Mouse (Mus musculus): ENCODE results near the gene Aqp1.
A peak's percentile ranks its signal among the peaks of the same experiment; 100 is the strongest.

Aqp1 gene

GRCm38 (mm10) chr6:55356976-55357635, 20.9 kb downstream of the Aqp1 start:
- DNase-seq (ENCODE audit: low spot score) = no peak

GRCm38 (mm10) chr6:55357636-55358031, 21.4 kb downstream of the Aqp1 start:
- no peak for DNase-seq (ENCODE audit: low spot score)

- DNase-seq (ENCODE audit: low spot score) = no peak
These were observed 22.5 kb downstream of the Aqp1 start for GRCm38 (mm10) chr6:55358731-55359143.

- DNase-seq (ENCODE audit: low spot score) = no peak
These were observed 26.4 kb downstream of the Aqp1 start for GRCm38 (mm10) chr6:55362663-55363062.

- DNase-seq (ENCODE audit: low spot score) = no peak
These were observed 30.9 kb downstream of the Aqp1 start for GRCm38 (mm10) chr6:55367126-55367525.

GRCm38 (mm10) chr6:55370831-55371230, 34.6 kb downstream of the Aqp1 start:
- no peak for DNase-seq (ENCODE audit: low spot score)

GRCm38 (mm10) chr6:55376076-55376475, 39.8 kb downstream of the Aqp1 start, which contains the start of gene Ghrhr:
Ghrhr (plus strand) TSS chr6:55376295.
- DNase-seq (ENCODE audit: low spot score) = no peak

GRCm38 (mm10) chr6:55376511-55376910, 40.3 kb downstream of the Aqp1 start:
- DNase-seq (ENCODE audit: low spot score) = no peak

- no peak for DNase-seq (ENCODE audit: low spot score)
These were observed 41.2 kb downstream of the Aqp1 start for GRCm38 (mm10) chr6:55377461-55377860.

GRCm38 (mm10) chr6:55379641-55380335, 43.6 kb downstream of the Aqp1 start:
- DNase-seq (ENCODE audit: low spot score) = peak; percentile 47

GRCm38 (mm10) chr6:55381966-55382365, 45.7 kb downstream of the Aqp1 start:
- no peak for DNase-seq (ENCODE audit: low spot score)

- DNase-seq (ENCODE audit: low spot score) = peak; percentile 30
These were observed 47.7 kb downstream of the Aqp1 start for GRCm38 (mm10) chr6:55383897-55384296.

- no peak for DNase-seq (ENCODE audit: low spot score)
These were observed 48.2 kb downstream of the Aqp1 start for GRCm38 (mm10) chr6:55384356-55384951.

- no peak for DNase-seq (ENCODE audit: low spot score)
These were observed 52.4 kb downstream of the Aqp1 start for GRCm38 (mm10) chr6:55388546-55389169.

GRCm38 (mm10) chr6:55389321-55389720, 53.1 kb downstream of the Aqp1 start:
- DNase-seq (ENCODE audit: low spot score) = no peak

GRCm38 (mm10) chr6:55391814-55392213, 55.6 kb downstream of the Aqp1 start:
- no peak for DNase-seq (ENCODE audit: low spot score)

GRCm38 (mm10) chr6:55392453-55392852, 56.2 kb downstream of the Aqp1 start:
- peak; percentile 75 for DNase-seq (ENCODE audit: low spot score)

- peak; percentile 30 for DNase-seq (ENCODE audit: low spot score)
These were observed 58.6 kb downstream of the Aqp1 start for GRCm38 (mm10) chr6:55394854-55395253.

GRCm38 (mm10) chr6:55396176-55396575, 59.9 kb downstream of the Aqp1 start:
- DNase-seq (ENCODE audit: low spot score) = peak; percentile 47

GRCm38 (mm10) chr6:55396622-55397041, 60.4 kb downstream of the Aqp1 start:
- peak; percentile 59 for DNase-seq (ENCODE audit: low spot score)
